Mouse (Mus musculus): ENCODE measurements around the gene Gm29735.
"Not testable (repeated sequence)": the region's sequence is repeated elsewhere in the genome, so short reads cannot be mapped to it uniquely, and the experiment has no call there.

The Gm29735 gene

DNA sequence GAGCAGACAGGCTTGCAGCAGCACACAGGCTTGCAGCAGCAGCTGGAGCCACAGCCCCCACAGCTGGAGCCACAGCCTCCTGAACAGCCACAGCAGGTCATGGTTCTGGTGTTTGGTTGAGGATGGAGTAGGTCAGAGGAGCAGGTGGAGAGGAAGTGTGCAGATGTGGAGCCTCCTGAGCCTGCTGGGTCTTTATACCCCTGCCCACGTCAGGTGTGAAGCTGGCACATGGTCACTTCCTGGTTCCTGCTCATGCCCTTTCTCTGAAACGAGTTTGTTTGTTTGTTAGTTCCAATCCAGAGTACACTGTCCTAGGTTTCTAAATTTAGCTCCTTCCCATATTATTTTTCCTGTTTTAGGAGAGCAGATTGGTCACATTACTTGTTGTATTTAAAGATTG is at the start of gene Gm29735:
Gm29735 (minus strand) TSS at position 101 of the 400 bp plus-strand sequence.
- DNase-seq = not testable (repeated sequence)

DNA sequence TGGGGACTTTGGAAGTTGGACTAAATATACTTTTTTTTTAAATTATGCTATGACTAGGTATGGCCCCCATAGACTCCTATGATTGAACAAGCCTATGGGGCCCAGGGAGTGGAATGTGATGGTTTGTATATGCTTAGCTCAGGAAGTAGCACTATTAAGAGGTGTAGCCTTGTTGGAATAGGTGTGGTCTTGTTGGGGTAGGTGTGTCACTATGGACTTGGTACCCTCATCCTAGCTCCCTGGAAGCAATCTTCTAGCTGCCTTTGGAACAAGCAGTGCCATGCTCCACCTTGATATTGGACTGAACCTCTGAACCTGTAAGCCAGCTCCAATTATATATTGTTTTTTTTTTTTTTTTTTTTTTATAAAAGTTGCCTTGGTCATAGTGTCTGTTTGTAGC is 48.6 kb upstream of the Gm29735 start:
- no peak for DNase-seq

DNA sequence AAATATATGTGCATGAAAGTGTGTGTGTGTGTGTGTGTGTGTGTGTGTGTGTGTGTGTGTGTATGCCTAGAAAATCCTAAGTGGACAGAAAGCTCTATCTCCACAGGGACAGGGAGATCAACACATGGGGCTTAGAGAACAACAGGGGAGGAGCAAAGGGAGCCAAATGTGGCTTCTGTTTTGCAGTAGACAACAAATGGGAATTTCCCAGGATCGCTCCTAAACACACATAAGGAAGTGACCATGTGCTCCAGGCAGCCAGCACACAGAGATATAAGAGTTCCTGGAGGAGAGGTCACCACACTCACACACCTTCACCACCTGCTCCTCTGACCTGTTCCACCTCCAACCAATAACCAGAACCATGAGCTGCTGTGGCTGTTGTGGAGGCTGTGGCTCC is 44.2 kb upstream of the Gm29735 start, which contains the start of gene Krtap5-3:
Krtap5-3 (plus strand) TSS at position 301 of the 400 bp plus-strand sequence.
- DNase-seq = no peak

DNA sequence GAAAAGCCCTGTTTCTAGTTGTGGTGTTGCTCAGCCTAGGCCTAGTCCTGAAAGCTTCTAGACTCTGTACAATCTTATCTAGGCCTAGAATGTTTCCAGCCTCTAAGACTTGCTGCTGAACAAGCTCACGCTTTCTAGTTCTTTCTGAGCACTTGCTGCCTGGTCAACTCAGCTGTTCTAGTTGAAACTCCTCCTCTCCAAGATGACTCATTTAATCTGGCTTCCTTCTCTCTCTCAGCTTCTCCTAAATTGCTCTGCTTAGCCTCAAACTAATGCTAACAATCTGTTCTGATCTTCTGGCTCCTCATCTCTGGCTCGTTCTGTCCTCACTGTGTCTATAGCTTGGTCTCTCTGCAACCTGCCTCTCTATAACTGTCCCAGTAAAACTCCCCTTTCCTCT is 41.8 kb upstream of the Gm29735 start:
- no peak for DNase-seq

DNA sequence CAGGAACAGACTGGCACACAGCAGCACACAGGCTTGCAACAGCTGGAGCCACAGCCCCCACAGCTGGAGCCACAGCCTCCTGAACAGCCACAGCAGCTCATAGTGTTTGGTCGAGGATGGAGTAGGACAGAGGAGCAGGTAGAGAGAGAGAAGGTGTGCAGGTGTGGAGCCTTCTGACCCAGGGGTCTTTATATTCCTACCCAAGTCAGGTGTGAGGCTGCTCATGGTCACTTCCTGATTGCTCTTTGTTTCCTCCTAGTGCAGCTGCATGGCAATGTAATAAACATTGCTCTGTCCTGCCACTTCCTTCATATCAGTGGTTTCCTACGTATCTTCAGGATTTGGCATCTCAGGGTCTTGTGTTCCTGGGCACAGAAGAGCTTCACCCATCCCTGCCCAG is 33.4 kb upstream of the Gm29735 start, which contains the start of gene Gm10153:
Gm10153 (minus strand) TSS at position 101 of the 400 bp plus-strand sequence.
- no peak for DNase-seq

DNA sequence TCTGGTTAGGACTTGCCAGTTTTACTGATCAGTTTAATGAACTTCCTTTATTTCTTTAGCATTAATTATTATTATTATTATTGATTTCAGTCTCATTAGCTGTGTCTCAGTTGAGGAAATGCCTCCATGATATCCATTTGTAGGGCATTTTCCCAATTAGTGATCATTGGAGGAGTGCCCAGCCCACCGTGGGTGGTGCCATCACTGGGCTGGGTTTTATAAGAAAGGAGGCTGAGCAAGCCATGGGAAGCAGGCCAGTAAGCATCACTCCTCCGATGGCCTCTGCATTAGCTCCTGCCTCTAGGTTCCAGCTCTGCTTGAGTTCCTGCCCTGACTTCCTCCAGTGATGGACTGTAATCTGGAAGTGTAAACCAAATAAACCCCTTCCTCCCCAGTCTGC is 31.2 kb upstream of the Gm29735 start:
- DNase-seq = no peak

DNA sequence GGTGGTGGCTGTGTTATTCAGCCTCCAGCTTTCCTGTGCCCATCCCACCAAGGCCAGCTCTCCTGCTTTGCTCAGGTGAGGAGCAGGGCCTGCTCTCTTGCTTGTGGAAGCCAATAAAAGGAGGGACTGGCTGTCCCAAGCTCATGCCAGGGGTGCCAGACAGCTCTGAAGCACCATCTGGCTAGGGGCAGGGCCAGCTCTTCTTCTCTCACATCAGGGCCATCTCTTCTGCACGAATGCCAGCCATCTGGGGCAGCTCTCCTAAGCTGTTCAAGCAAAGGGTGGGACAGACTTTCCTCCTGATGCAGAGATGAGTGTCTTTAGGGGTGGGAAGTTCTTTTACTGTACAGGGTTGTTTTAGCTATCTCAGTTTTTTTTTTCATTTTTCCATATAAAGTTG is 24.1 kb upstream of the Gm29735 start:
- no peak for DNase-seq

DNA sequence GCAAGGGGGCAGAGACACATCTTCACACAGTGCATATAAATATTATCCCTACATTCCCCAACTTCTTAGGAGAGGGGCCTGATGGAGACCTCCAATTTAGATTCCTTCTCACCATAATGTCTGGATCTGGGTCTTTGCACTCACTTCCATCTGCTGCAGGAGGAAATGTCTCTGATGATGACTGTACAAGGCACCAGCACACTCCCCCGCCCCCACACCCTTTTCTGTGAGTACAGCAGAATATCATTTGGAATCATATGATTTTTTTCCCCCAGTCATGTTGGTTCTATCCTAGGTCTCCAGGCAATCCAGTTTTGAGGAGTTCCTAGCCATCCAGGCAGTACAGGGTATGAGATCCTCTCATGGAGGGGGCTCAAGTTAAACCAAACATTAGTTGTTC is 21.8 kb upstream of the Gm29735 start:
- DNase-seq = no peak

DNA sequence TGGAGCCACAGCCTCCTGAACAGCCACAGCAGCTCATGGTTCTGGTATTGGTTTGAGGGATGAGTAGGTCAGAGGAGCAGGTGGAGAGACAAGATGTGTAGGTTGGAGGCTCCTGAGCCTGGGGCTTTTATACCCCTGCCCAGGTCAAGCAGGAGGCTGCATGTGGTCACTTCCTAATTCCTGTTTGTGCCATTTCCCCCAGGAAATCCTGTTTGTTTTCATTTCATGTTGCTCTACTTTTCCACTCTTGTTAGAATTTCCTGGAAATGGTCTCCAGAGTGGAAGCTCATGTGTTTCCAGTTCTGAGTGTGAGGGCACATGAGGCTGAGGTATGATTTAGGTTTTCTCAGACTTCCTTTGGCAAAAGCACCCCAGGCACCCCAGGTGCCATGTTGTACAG is 19.0 kb upstream of the Gm29735 start, which contains the start of gene Krtap5-2:
Krtap5-2 (minus strand) TSS at position 101 of the 400 bp plus-strand sequence.
- not testable (repeated sequence) for DNase-seq

DNA sequence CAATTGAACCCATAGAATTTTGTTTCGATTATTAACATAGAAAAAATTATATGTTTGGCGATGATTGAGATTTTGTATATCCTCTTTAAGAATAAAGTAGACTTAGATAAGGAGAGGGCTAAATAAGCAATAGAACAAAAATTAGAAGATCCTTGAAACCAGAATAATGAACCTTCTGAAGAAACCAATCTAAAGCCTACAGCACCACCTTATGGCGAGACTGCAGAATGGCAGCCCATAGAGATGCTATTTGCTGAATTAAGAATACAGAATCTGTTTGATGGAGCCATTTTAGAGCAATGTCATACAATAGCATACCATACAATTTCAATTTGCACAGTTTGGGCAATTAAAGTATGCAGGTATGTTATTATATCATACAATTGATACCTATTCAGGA is 12.9 kb upstream of the Gm29735 start:
- no peak for DNase-seq

DNA sequence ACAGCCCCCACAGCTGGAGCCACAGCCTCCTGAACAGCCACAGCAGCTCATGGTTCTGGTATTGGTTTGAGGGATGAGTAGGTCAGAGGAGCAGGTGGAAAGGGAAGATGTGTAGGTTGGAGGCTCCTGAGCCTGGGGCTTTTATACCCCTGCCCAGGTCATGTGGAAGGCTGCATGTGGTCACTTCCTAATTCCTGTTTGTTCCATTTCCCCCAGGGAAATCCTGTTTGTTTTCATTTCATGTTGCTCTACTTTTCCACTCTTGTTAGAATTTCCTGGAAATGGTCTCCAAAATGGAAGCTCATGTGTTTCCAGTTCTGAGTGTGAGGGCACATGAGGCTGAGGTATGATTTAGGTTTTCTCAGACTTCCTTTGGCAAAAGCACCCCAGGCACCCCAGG is 8.7 kb upstream of the Gm29735 start, which contains the start of gene Gm4553:
Gm4553 (minus strand) TSS at position 101 of the 400 bp plus-strand sequence.
- not testable (repeated sequence) for DNase-seq

DNA sequence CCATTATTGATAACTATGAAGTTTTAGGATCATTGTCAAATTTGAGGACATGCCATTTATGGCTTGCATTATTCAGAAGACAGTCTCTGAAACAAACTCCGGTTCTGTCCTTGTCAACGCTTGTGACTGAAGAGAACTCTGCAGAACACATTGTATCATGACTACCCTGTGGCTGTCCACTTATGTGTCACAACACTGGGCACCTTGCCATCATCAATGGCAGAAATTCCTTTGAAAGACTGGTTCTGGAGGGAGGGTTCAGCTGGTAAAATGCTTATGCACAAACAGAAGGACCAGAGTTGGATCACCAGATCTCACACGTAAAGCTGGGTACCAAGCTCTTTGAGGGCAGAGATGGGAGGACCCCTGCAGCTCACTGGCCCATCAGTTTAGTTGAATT is 2.5 kb upstream of the Gm29735 start:
- DNase-seq = no peak

DNA sequence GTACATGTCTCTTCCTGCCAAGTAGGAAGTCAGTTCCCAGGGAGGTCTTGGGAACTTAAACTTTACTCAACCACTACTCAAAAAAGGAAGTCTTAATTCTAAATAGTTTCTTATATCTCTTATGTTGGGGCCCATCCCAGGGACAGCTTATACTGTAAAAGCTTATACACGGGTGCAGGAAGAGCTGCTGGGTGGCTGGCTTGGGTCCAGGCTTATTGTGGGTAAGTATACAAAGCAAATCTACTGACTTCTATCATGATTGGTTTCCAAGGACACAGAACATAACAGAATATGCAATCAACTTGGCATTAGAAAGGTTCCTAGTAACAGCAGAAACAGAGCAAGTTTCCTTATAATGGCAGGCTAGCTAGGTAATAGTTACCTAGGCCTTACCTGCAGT is 1.6 kb downstream of the Gm29735 start:
- no peak for DNase-seq

DNA sequence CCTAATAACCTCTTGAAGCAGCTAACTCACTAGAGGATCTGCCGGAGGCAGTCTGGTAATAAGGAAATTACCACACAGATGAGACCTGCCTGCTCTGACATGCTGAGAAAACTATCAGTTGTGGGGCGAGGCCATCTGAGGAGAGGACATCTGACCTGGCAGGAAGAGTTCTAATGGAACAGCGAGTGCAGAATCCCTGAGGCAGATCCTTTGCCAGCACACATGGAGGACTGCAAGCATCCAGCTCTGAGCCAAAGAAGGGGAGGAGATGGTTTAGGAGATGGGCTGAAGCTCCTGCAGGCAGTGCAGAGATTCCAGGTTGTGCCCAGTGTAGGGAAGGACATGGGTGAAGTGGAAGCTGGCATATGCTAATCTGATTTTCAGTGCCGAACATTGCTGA is 4.7 kb downstream of the Gm29735 start:
- no peak for DNase-seq

DNA sequence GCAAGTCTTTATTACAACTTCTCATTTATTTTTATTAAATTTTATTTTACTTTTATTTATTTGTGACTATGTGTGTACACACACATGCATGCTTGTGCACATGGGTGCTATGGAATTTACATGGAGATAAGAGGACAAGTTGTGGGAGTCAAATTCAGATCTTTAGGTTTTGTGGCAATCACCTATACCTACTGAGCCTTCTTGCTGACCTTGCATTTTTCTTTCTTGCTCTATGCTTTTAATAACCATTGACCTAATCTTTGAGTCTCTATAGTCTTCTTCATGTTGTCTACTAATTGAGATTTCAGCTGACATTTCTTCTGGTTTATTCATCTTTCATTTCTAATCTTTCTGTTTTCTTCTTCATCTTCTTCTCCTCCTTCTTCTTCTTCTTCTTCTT is 8.3 kb downstream of the Gm29735 start:
- no peak for DNase-seq

DNA sequence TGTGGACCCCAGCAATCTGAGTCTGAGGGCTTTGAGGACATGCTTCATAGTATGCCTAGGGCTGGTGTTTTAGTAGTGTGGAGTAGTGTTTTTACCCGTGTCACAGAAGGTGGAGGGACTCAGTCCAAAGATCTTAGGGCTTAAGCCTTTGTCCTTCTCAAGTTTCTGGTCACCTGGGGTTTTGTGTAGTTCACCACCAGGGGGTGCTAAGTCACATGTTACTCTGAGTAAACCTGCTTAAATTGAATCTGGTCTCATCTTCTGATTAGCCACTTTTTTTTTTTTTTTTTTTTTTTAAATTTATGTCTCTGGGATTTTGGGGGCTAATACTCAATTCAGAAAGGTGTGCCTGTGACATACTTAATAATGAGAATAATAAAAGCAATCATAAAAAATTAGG is 10.9 kb downstream of the Gm29735 start:
- DNase-seq = peak in 1 of 2 experiments; percentile 13

DNA sequence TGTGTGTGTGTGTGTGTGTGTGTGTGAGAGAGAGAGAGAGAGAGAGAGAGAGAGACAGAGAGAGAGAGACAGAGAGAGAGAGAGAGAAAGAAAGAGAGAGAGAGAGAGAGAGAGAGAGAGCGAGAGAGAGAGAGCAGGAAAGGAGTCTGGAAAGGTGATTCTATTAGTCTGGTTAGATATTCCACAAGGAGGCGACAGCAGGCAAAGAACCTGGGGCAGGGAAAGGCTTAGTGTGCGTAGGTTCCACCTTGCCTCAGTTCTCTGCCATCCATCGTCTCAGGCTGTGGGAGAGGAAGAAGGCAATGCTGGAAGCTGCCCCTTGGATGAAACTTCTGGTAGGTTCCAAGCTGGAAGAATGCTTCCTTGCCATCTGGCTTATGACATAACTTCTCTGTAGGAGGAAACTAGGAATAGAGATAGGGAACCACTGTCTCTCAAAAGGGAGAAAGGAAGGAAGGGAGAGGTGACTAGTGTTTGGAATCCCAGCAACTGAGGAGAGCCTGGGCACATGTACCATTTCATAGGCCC is 11.4 kb downstream of the Gm29735 start:
- no peak for DNase-seq

DNA sequence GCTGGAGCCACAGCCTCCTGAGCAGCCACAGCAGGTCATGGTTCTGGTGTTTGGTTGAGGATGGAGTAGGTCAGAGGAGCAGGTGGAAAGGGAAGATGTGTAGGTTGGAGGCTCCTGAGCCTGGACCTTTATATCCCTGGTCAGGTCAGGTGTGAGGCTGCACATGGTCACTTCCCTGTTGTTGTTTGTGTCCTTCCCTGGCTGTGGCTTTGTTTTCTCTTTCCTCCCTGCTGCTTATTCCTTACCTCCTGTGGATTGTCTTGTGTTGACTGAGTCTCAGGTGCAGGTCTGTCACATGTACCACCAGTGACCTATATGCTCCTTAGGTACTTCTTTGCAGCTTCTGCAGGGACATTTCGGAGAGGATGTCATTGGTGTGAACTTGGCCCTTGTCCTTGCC is 12.4 kb downstream of the Gm29735 start, which contains the start of gene Gm45337:
Gm45337 (minus strand) TSS at position 101 of the 400 bp plus-strand sequence.
- no peak for DNase-seq

DNA sequence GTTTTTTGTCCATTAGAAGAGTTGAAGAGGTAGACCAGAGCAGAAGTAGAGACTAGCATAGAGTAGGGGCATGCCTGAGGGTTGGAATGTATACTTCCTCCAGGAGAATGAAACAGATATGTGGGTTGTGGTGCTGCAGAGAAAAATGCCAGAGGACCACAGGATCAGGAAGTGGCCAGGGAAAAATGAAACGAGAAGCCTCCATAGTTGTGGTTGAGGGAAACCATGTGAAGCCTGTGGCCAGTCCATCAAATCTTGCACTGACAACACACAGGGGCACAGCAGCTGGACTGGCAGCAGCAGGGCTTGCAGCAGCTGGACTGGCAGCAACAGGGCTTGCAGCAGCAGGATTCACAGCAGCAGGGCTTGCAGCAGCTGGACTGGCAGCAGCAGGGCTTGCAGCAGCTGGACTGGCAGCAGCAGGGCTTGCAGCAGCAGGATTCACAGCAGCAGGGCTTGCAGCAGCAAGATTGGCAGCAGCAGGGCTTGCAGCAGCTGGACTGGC is 13.4 kb downstream of the Gm29735 start:
- not testable (repeated sequence) for DNase-seq

DNA sequence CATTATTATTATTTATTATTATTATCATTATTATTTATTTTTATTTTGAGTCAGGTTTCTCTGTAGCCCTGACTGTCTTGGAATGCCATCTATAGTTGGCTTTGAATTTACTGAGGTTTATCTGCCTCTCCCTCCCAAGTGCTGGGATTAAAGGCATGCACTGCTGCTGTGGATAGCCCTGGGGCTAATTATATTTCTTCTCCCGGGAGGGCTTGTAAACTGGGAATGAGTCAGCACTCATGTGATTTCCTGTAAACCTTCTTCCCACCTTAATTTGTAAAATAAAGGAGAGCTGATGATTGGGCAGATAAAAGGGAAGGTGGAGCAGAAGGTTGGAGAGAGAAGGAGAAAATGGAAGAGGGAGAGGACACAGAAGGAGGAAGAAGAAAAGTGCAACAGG is 16.2 kb downstream of the Gm29735 start:
- DNase-seq = no peak

DNA sequence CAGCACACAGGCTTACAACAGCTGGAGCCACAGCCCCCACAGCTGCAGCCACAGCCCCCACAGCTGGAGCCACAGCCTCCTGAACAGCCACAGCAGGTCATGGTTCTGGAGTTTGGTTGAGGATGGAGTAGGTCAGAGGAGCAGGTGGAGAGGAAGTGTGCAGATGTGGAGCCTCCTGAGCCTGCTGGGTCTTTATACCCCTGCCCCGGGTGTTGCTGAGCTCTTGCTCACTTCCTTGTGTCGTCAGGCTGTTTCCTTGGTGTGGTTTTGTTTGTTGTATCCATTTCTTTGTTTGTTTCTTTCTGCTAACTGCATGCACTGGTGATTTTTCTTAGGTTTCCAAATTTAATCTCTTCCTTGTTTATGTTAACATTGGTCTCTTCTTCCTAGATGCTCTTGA is 21.0 kb downstream of the Gm29735 start, which contains the start of gene Gm39115:
Gm39115 (minus strand) TSS at position 101 of the 400 bp plus-strand sequence.
- DNase-seq = not testable (repeated sequence)

DNA sequence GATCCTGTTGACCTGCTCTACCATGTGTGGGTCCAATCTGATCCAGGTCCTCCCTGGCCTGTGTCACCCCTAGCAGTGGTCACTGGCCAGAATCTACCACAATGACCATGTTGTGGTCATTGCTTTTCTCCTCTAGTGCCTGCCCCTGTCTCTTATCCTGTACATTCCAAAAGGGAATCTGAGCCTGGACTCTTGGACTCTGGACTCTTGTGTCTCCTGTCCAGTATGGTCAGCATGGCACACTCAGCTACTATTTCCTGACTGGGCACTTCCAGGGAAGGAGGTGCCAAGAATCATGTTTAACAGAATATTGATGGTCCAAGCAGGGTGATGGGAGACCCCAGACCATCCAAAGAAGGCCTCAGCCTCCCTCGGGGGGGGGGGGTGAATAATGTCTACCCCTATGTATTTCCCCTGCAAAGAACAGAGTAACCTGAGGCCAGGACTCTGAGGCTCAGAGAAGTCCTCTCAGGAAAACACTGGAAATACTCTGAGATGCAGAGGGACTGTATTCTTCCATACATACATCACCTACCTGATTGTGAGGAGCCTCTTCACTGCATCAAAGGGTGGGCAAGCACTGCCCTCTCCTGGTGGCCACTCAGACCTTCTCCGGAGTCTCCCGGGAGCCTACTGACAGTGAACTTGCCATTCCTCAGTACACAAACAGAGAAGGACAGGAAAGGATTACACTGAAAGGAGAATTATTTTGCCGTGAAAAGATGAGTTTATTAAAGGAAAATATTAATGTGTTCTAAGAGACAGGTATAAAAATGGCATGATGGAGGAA is 22.5 kb downstream of the Gm29735 start:
- no peak for DNase-seq

DNA sequence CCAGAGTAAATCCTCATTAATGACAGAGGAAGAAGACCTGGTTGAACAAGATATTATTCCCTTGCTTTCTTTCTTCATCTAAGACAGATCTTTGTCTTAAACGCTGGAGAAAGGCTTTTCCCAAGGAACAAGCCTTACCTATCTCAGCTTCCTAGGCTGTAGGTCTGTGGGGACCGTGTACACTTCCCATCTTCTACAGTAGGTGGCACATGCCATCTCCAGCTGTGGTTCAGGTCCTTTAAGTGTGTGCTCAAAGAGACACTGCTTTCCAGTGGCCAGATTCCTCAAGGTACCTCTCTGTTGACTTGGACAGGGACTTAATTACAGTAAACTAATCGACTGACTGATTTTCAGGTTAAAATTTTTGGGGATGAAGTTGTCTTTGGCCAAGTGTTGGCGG is 28.1 kb downstream of the Gm29735 start:
- DNase-seq = no peak

DNA sequence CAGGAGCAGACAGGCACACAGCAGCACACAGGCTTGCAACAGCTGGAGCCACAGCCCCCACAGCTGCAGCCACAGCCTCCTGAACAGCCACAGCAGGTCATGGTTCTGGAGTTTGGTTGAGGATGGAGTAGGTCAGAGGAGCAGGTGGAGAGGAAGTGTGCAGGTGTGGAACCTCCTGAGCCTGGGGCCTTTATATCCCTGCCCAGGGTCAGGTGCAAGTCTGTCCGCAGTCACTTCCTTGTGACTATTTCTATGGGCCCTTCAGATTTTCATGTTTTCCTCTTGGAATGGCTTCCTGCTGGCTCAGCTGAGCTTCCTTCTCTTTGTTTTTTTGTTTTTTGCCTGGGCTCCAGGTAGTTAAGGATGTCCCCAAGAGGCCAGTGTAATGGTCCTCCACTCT is 36.3 kb downstream of the Gm29735 start, which contains the start of gene Gm45618:
Gm45618 (minus strand) TSS at position 101 of the 400 bp plus-strand sequence.
- not testable (repeated sequence) for DNase-seq
